Mouse (Mus musculus): Measurements from ENCODE around the gene Tfap4.
A peak's percentile ranks its signal among the peaks of the same experiment; 100 is the strongest.
"Not testable (repeated sequence)": the region's sequence is repeated elsewhere in the genome, so short reads cannot be mapped to it uniquely, and the experiment has no call there.

The Tfap4 gene

DNA sequence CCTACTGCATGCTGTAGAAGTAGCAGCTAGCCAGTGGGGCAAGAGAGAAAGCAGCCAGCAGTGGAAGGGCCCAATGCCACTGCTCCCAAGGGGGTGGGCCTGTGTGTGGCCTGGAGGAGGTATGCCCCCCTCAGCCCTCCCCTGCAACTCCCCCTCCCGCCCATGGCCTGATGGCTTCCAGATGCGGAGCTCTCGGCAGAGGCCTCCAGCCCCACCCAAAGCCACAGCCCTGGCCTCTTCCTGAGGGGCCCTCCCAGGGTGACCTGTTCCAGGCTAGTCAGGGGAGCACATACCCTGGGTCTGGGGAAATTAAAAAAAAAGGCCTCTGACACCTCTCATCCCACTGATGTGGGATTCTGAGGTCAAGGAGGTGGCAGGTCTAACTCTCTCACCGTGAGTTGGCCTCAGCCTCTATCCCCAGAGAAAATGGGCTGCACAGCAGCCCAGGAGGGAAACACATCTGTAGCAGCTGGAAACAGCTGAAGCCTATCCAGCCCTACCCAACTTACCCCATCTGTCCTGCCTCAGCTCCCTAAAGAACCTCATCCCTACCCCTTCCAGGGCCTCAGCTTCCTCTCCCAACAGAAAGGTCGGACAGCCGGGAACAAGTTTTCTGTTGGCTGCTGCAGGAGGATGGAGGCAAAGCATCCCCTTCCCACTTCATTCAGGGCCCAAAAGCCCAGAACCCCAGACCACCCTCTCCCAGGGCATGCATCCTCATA, 6.7 kb downstream of the Tfap4 start:
- peak; percentile 67 for DNase-seq (ENCODE audit: low spot score)

DNA sequence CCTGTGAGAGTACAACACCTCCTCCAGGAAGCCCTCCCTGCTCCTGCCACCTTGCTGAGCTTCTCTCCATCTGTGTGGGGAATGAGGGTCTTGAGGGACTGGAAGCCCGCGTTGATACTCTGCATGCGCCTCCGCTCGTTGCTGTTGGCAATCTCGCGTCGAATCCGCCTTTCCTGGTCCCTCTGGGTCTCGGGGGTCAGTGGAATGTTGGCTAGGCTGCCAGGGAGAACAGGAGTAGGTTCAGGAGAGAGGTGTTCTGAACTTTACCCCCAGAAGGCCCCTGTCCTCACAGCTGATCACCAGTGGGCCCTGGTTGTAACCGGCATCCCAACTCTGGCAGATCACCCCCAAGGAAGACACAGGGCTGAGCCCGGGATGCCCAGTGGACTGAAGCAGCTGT, 7.8 kb downstream of the Tfap4 start:
- no peak for DNase-seq (ENCODE audit: low spot score)

DNA sequence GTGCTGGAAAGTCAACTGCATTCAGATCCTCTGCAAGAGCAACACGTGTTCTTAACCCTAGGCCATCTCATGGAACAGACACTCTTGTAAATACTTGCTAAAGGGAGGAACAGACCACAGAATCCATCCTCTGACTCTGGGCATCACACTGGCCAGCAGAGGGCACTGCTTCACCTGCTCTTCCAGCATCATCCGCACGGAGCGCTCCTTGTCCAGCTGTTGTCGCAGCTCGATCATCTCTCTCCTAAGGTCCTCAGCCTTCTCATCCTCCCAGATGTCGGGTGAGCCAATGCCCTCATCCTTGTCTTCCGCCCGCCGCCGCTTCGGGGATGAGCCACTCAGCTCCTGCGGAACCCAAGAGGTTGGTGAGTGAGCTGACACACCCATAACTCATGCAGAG, 8.6 kb downstream of the Tfap4 start:
- peak; percentile 64 for DNase-seq (ENCODE audit: low spot score)

DNA sequence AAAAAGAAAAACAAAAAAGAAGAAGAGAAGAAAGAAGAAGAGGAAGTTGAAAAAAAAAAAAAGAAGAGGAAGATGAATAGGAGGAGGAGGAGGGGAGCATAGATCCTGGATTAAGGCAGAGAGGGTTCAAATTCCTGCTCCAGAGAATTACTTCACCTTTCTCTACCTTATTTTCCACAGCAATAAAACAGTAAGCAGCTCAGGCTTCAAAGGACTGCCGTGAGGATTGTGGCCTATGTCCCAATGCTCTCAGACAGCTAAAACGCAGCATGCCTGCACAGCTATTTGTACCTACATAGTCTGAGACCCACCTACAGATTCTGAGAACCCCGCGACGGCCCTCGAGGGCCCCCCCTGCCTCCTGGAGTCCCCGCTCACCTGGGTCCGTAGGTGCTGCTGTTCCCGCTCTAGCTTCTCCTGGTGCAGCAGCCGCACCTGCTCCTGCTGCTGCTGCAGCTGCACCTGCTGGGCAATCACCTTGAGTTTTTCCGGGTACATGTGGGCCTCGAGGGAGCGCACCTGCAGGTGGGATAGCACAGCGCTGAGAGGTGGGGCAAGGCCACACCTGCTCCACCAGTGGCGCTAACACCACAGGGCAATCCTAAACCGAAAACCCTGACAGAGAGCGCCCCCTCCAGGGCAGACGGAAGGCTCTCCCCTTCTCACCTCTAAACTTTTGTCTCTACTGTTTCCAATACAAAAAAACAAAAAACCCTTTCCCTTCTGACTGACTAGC, 10.5 kb downstream of the Tfap4 start:
- no peak for DNase-seq (ENCODE audit: low spot score)

DNA sequence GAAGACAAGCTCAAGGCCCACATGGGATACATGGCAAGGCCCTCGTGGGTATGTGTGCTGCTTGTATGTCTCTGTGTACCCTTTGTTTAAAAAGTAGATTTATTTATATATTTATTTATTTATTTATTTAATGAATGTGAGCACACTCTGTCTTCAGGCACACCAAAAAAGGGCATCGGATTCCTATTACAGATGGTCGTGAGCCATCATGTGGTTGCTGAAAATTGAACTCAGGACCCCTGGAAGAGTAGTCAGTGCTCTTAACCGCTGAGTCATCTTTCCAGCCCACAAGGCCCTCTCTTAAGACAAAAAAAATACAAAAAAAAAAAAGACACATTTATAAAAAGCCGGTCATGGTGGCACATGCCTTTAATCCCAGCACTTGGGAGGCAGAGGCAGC, 12.0 kb downstream of the Tfap4 start:
- no peak for DNase-seq (ENCODE audit: low spot score)

DNA sequence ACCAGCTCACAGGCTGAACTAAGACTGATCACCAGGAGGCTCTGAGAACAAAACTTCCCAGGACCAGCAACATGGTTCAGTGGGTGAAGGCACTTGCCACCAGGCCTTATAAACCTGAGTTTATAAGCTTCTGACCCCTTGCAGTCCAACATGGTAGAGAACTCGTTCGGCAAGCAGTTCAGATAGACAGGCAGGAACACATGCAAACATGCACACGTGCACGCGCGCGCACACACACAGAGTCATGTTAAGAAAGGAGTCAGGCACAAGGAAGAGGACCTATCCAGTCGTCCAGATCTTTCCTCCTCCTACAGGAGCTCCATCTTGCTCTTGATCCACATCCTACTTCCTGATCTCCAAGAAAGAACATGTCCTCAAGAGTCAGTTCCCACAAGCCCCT, 12.8 kb downstream of the Tfap4 start:
- no peak for DNase-seq (ENCODE audit: low spot score)

DNA sequence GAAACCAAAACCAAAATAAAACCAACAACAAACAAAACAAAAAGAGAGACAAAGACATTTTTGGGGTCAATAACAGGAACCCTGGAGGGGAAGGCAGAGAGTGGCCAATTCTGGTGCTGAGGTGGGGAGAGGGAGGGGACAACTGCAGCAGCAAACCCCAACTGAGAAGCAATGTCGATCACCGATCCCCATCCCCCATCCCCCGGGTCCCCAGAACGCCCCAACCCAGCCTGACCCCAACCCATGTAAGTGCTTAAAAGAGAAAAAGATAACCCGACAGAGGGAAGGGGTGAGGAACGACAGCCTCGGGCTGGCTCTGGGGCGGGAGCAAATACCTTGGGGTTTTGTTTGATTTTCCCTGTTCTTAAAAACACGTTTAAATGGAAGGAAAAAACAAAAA, 14.8 kb downstream of the Tfap4 start:
- DNase-seq (ENCODE audit: low spot score): no peak

DNA sequence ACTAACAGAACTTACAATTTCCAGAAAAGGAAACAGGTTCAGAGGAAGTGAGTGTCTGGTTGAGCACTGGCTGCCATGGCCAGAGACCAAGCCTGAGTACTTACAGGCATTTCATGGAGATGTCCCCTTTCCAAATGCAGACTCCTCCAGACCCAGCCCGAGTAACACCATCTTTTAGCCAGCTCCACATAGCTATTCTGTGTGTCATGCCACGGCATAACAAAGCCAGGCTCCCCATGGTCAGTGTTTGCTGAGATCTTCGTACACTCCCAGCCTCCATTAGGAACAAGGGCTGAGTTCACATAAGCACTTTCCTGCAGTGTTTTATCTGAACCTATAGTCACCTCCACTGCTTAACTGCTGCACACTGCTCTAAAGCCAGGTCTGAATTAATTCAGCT, 16.4 kb downstream of the Tfap4 start:
- DNase-seq (ENCODE audit: low spot score): no peak

DNA sequence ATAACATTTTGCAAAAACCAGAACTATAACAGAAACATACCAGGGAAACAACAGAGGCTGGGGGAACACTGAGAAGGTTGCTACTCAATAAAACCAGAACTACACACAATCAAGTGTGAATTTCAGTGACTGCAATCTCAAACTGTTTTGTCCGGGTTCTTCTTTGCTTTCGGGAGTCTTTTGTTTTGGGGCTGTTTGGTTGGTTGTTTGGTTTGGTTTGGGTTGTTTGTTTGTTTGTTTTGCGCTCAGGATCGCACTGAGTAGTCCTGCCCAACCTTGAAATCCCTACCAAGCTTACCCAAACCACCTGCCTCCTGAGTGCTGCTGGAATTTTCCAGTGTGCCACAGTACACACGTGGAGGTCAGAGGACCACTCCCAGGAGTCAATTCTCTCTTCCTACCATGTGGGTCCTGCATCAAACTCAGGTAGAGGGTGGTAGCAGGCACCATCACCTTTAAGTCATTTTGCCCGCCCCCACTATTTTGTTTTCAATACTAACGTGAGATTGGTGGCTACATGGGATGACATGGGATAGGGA, 17.3 kb downstream of the Tfap4 start:
- DNase-seq (ENCODE audit: low spot score): no peak

DNA sequence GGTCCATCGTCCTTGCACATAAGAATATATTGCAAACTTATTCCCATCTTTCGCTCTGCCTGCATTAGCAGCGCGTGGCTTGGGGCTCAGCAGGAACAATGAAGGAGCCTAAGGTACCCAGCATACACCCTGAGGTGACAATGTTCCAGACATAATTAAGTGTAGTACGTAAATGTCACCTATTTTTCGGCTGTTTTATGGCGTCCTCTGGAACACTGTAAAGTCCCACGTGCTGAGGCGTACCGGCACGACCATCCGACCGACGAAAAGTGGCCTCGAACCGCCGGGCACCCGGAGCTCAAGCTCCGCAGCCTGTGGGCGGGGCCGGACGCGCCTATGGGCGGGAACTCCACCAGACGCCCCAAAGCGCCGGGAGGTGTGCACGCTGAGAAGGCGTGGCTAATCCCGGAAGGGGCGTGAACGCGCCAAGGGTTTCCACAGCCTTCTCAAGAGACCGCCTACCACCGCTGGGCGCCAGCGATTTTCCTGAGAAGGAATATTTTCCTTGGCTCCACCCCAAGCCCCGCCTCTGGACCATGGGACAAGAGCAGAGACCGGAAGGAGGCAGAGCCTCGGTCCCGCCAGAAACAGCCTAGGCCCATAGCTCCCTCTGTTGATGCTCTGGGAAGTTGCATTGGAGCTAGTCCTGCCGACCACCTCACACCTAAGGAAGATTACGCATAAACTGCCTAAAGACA, 18.0 kb downstream of the Tfap4 start, which contains the start of gene Srl:
Srl (minus strand) TSS at position 316 of the 698 bp plus-strand sequence.
- DNase-seq (ENCODE audit: low spot score): peak; percentile 100

DNA sequence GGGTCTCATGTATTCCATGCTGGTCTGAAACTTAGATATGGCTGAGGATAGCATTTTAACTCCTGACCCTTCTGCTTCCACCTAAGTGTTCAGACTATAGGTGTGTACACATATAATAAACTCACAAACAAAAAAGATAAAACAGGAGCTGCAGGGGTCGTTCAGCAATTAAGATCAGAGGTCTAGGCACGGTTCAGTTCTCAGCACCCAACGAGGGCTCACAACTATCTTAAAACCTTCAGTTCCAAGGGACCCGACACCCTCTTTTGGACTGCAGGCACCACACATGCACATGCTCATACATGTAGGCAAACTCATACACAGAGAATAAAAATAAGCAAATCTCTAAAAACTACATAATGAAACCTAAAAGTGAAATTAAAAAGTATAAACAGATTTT, 18.6 kb downstream of the Tfap4 start:
- no peak for DNase-seq (ENCODE audit: low spot score)

DNA sequence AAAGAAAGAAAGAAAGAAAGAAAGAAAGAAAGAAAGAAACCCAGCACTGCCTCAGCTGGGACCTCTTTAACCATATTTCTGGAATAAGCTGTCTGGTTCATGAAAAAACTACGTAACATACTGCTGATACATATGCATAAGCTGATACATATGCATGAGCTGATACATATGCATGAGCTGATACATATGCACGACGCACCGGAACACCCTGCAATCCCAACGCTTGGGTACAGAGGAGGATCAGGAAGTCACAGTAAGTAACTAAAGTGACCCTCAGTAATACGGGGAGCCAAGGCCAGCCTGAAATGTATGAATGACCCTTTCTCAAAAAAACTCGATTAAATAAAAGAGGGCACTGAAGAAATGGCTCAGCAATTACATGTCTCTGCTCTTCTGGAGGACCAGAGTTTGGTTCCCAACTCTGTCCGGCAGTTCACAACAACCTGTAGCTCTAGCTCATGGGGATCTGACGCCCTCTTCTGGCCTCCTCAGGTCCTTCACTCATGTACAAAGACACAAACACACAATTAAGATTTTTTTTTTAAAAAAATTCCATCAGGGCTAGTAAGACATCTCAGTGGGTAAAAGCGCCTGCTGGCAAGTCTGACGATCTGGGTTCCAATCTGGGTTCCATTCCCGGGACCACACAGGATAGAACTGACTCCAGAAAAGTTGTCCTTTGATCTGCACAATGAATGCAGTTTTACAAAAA, 19.4 kb downstream of the Tfap4 start:
- DNase-seq (ENCODE audit: low spot score): no peak

DNA sequence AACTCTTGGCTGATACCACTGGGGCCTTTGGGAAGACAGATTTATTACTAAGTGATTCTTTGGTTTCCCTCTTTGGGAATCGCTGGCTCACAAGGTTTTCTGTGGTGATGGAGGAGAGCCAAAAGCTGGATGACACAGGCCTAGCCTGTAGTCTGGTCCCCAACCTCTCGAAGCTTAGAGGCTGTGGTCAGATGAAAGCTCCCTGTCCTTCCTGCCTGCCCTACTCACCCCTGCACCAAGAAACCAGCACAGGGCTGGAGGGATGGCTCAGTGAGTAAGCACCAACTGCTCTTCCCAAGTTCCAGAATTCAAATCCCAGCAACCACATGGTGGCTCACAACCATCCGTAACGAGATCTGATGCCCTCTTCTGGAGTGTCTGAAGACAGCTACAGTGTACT, 20.1 kb downstream of the Tfap4 start:
- no peak for DNase-seq (ENCODE audit: low spot score)

DNA sequence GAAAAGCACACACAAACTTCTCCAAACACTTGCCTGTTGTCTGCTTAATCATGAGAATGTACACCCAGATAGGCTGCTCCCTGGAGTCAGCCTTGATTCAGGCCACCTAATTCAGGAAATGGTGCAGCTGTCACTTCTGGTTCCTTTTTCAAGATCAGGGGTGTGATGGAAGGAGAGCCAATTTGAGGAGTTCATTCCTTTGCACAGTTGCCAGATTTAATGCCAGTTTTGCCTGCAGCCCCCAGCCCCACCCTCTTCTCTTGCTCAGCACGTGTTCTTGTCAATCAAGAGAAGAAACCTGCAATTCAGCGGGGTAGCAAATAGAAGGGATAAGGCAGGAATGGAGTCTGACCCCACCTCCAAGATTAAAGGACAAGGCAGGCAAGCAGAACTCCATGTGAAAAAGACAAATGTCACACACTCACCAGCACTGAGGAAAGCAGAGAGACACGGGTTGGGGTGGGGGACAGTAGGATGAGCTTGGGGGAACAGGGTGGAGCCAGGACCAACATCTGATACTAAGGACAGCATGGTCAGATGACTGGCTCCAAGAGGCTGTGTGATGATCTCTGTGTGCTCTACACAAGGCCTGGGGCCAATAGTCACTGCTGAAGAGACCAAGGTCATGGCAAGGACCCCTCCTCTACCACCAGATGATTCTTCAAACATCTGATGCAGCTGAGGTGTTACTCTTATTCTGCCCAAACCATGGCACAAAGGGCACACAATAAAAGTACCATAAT, 21.9 kb downstream of the Tfap4 start:
- no peak for DNase-seq (ENCODE audit: low spot score)

DNA sequence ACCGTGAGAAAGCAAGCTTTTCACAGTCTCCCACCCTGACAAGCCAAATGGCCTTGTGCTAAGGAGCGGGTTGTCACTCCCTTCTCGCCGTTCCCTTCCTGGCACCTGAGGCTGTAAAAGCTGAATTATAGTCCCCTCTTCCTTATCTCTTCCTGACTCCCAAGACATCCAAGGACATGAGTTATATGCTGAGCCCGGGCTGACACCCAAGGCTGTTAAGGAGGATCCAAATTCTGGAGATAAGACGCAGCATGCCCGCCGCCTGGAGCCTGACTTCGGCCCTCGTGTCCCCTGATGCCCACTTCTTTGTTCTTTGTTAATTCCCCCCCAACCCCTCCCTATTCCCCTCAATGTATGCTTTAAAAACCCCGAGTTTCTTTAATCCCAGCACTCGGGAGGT, 32.3 kb downstream of the Tfap4 start:
- DNase-seq (ENCODE audit: low spot score): not testable (repeated sequence)

DNA sequence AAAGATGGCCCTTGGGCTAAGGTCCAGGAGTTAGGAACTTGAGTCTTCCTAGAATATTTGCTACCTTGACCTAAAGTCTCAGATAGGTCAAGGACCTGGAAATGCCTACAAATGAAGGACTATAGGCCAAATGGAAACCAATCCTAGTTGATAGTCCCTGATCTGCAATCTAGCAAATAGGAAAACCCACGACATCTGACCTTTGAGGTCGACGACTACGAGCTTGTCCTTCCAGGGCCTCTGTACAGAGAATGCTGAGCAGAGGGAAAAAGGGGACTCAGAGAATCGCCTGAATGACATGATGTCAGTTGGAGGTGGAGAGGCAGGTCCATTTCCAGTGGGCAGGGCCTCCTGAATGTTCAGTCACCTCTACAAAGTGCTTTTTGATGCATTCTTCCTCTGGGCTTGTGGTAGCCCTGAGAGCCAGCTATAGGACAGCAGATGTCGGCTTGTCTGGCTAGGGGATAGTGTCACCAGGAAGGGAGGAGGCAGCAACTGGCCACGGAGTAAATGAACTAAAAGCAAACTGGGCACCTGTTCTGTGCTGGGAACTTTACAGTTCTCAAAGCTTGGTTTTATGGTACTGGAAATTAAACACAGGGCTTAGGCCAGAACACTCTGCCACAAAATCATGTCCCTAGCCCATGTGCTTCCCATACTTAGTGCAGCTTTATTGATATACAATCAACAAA, 36.2 kb downstream of the Tfap4 start:
- no peak for DNase-seq (ENCODE audit: low spot score)

DNA sequence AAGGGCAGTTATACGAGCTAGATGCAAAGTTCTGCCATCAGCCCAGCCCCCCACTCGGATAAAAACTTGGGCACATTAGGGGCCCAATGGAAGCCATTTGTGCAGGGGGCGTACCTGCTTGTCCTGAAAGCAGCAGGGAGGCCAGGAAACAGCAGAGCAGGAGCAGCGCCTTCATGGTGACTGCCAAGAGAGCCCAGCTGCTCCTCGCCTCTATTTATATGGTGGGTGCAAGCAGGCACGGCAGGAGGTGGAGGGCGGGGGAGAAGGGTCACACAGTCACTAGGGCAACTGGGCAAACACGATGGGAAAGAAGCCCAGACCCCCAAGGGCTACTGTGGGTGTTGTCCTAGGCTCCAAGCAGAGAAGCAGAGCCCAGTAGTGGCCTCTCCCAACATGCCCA, 36.8 kb downstream of the Tfap4 start:
- no peak for DNase-seq (ENCODE audit: low spot score)

DNA sequence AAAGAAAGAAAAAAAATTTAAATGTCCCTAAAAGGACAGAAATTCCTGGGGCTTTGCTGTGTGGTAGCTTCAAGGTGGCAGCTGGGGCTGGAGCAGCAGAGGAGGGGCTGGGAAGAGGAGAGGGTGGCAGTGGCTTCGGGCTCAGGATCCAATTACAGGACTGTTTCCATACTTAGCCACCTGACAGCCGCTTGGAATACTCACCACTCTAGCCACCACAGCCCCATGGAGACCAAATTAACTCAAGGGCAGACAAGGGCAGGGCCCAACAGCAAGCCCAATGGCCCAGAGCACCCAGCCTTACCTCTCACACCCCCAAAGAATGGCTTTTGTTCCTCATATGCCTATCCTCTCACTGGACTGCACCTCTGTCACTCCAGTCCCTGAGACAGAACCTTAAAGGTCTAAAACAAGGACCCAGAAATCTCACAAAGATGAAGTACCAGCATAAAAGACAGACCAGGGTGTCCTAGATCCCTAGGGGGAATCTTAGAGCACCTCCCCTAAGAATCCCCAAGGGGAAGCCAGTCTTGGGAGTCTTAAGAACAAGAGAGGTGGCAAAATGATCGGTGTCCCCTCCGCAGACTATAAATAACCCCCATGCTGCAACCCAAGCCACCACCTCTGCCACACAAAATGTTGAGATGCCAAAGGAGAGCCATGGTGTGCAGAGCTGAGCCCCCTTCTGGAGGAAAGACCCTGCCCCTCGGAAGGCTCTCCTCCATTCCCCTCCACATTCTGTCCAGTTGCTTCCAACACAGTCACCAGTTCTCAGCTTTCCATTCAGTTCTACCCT, 37.7 kb downstream of the Tfap4 start:
- DNase-seq (ENCODE audit: low spot score): no peak

DNA sequence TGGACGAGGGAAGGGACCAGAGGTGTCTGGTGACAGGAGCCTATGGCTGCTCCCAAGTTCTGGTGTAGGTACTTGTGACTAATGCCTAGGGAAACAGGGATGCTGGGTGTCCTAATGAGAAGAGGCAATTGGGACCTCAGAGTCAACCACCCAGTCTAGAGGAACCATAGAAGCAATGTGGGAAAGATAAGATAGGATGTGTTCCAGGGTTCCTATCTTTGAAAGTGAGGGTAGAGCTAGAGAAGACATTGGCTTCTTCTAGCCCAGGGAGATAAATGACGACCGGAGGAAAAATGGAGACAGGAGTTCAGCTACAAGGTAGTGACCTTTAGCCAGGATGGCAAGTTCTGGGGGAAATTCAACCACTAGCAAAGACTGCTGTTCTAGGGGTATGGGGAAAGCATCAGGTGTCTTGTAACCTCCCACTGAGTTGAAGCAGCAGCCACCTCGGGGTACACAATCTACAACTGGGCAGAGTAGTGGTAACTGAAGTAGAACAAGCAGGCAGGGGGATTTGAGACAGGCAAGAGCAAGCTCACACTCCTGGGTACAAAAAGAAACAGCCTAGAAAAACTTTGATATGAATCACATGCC, 38.5 kb downstream of the Tfap4 start:
- DNase-seq (ENCODE audit: low spot score): no peak

DNA sequence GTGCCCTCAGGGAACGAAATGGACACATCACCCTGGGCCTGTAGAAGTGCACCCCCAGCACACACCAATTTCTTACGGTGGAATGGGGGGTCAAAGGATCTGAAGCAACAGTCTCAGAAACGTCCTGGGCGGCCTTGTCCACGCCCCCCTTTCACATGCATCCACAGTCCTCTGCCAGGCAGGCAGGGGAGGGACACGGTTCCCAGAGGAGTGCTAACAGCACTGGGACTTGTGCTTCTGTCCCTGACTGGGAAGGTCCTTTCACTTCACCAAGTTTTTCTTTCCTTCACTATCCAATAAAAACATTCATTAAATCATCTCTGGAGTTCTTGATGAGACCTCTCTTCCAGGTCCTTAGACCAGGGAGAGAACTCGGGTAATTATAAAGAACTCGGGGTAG, 39.0 kb downstream of the Tfap4 start:
- DNase-seq (ENCODE audit: low spot score): no peak
